Mouse (Mus musculus): ENCODE results near the gene Apoa2.

GRCm38 (mm10) chr1:171184314-171184713 is 40.5 kb upstream of the Apoa2 start:
- TF ChIP-seq POLR2A (IDR thresholded peaks at IDR 0.05; ENCODE audit: insufficient read depth, low read depth, low read length) (no peak), CTCF (IDR thresholded peaks at IDR 0.05; ENCODE audit: insufficient read depth, low read depth, low read length) (no peak)

All from olfactory bulb, adult 2 months (tissue).